Mouse (Mus musculus) limb, embryonic 11.5 days (tissue): Measurements from ENCODE around the gene 1600002K03Rik. TPM values are rescaled to one million over a fixed set of nuclear protein-coding genes. Genes with fewer than 3 reads are reported as not detected.
A peak's percentile ranks its signal among the peaks of the same experiment; 100 is the strongest.

Source experiments
- ATAC-seq: fragments of 200-750 bp; cut with Nextera tagmentation; 2 replicates; pipeline ENCODE4 v1.8.0; 2017; ENCODE audit warnings: low read depth; ENCODE audit not compliant: insufficient number of reproducible peaks, low FRiP score, low TSS enrichment
- DNase-seq: peaks from one replicate; pipeline ENCODE4 v3.0.0-alpha.2; 2015; ENCODE audit warnings: low spot score
- H3K27ac ChIP-seq: fragments of 300-500 bp; sonication (generic); replicated peaks from 2 replicates; pipeline ENCODE4 v1.5.1; 2014; ENCODE audit warnings: low read depth, mild to moderate bottlenecking, low read length
- H3K27me3 ChIP-seq: fragments of 300-500 bp; sonication (generic); 2 replicates; pipeline ENCODE4 v1.6.1; 2014; ENCODE audit warnings: mild to moderate bottlenecking, low read length, mixed read lengths; ENCODE audit not compliant: control insufficient read depth, insufficient read depth
- H3K36me3 ChIP-seq: fragments of 300-500 bp; sonication (generic); 2 replicates; pipeline ENCODE4 v1.6.1; 2014; ENCODE audit warnings: mild to moderate bottlenecking, low read length, moderate library complexity, mixed read lengths; ENCODE audit not compliant: control insufficient read depth, insufficient read depth
- H3K4me1 ChIP-seq: fragments of 300-500 bp; sonication (generic); 2 replicates; pipeline ENCODE4 v1.6.1; 2014; ENCODE audit warnings: low read length, mixed read lengths; ENCODE audit not compliant: control insufficient read depth, insufficient read depth
- H3K4me2 ChIP-seq: fragments of 300-500 bp; sonication (generic); 2 replicates; pipeline ENCODE4 v1.6.1; 2014; ENCODE audit warnings: low read depth, mild to moderate bottlenecking, moderate library complexity; ENCODE audit not compliant: severe bottlenecking
- H3K4me3 ChIP-seq: fragments of 300-500 bp; sonication (generic); 2 replicates; pipeline ENCODE4 v1.5.1; 2014; ENCODE audit warnings: low read depth, low read length
- H3K9ac ChIP-seq: fragments of 300-500 bp; sonication (generic); 2 replicates; pipeline ENCODE4 v1.6.1; 2014; ENCODE audit warnings: mild to moderate bottlenecking, low read length
- H3K9me3 ChIP-seq: fragments of 300-500 bp; sonication (generic); 2 replicates; pipeline ENCODE4 v1.6.1; 2016; ENCODE audit warnings: low read length; ENCODE audit not compliant: control insufficient read depth
- WGBS: fragments of 180-500 bp; shearing (Covaris S2); extraction: QIAGEN DNeasy Blood & Tissue Kit; methylation state at CpG from one replicate; pipeline ENCODE4 v1.1.7; 2014; 5-methylcytosine and 5-hydroxymethylcytosine counted together
- polyA plus RNA-seq: library from polyadenylated mRNA; unstranded; fragments of >200 nt; fragmentation: Nextera tagmentation; extraction: Ambion mirVana; gene quantifications from 2 replicates; pipeline ENCODE4 v1.2.1, GENCODE M21; 2014

1600002K03Rik gene
- polyA plus RNA-seq, 1 experiment from 2014 or later = 5.9 TPM

DNA sequence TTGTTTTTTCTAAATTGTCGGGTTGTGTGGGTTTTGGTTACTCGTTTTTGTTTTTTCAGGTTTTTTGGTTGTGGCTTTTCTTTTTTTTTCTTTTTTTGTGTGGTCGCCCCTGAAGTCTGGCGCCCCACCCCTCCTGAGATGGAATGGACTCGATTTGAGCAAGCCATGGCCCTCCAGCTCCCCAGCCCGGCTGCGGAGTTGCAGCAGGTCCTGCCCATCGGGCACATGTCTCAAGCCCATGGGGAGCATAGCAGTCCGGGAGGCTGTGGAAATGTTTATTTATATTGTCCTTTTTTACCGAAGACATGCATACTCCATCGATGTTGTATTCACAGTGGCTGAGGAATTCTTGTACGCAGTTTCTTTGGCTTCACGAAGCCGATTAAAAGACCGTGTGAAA is 1.5 kb upstream of the 1600002K03Rik start:
- H3K4me1 ChIP-seq = peaks cover 21% of the 10 kb centered on the region
- no peak overlapping the region for H3K27ac ChIP-seq
- H3K4me3 ChIP-seq = no peak overlapping the region
- H3K4me2 ChIP-seq = no peak overlapping the region
- no peak for ATAC-seq
- peaks cover 19% of the 10 kb centered on the region for H3K36me3 ChIP-seq
- H3K9ac ChIP-seq = no peak overlapping the region
- no peaks in the 10 kb centered on the region for H3K9me3 ChIP-seq
- no peaks in the 10 kb centered on the region for H3K27me3 ChIP-seq
- DNase-seq = no peak
- WGBS = 94% methylated on average over 15 of the region's 15 CpGs

- H3K4me2 ChIP-seq = peak overlapping the region; percentile 46; the same call in 1 of the 2 replicates
- H3K4me1 ChIP-seq = peaks cover 18% of the 10 kb centered on the region
- ATAC-seq (no peak), DNase-seq (no peak)
- 85% methylated on average over 45 of the region's 45 CpGs for WGBS
- H3K9ac ChIP-seq = no peak overlapping the region; the same call in 1 of the 2 replicates
- no peaks in the 10 kb centered on the region for H3K27me3 ChIP-seq
- peak overlapping the region; percentile 33 for H3K27ac ChIP-seq
- H3K36me3 ChIP-seq = peaks cover 19% of the 10 kb centered on the region
- peak overlapping the region; percentile 33 for H3K4me3 ChIP-seq
- H3K9me3 ChIP-seq = no peaks in the 10 kb centered on the region
These were observed 801 bp upstream of the 1600002K03Rik start for GRCm38 (mm10) chr10:80171760-80172526.

DNA sequence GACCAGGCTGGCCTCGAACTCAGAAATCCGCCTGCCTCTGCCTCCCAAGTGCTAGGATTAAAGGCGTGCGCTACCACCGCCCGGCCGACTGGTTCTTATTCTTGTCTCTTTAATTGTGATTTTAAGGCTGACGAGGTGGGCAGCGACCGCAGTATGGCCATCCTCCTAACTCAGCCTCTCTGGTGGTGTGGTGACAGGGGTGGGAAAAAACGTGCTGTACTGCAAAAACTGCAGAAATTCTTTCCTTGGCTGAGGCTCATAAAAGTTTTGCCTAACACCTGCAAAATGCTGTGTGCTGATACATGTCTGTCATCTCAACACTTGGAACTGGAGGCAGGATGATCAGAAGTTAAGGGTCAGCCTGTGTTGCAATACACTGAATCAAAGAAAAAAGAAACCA is 614 bp downstream of the 1600002K03Rik start:
- no peak overlapping the region for H3K27ac ChIP-seq
- H3K4me2 ChIP-seq = peak overlapping the region; percentile 46
- ATAC-seq (no peak), DNase-seq (no peak)
- peak overlapping the region; percentile 33 for H3K4me3 ChIP-seq
- peaks cover 18% of the 10 kb centered on the region for H3K4me1 ChIP-seq
- no peaks in the 10 kb centered on the region for H3K9me3 ChIP-seq
- H3K36me3 ChIP-seq = peaks cover 19% of the 10 kb centered on the region
- H3K9ac ChIP-seq = peak overlapping the region; percentile 47
- 14% methylated on average over 11 of the region's 11 CpGs for WGBS
- H3K27me3 ChIP-seq = no peaks in the 10 kb centered on the region

GRCm38 (mm10) chr10:80173955-80174640 is 1.4 kb downstream of the 1600002K03Rik start:
- Histone ChIP-seq H3K27ac (no peak overlapping the region), H3K4me2 (no peak overlapping the region), H3K4me1 (peaks cover 10% of the 10 kb centered on the region; the same call in 1 of the 2 replicates), H3K36me3 (peaks cover 19% of the 10 kb centered on the region), H3K9ac (no peak overlapping the region; the same call in 1 of the 2 replicates), H3K9me3 (no peaks in the 10 kb centered on the region), H3K27me3 (no peaks in the 10 kb centered on the region), H3K4me3 (no peak overlapping the region)
- WGBS = 88% methylated on average over 10 of the region's 10 CpGs
- ATAC-seq = no peak
- DNase-seq = no peak

- H3K4me3 ChIP-seq = no peak overlapping the region
- no peaks in the 10 kb centered on the region for H3K9me3 ChIP-seq
- no peak for ATAC-seq
- H3K27ac ChIP-seq = no peak overlapping the region
- H3K9ac ChIP-seq = no peak overlapping the region
- peak; percentile 68 for DNase-seq
- H3K4me1 ChIP-seq = peaks cover 7% of the 10 kb centered on the region; the same call in 1 of the 2 replicates
- WGBS = 63% methylated on average over 2 of the region's 2 CpGs
- H3K4me2 ChIP-seq = no peak overlapping the region
- H3K27me3 ChIP-seq = no peaks in the 10 kb centered on the region
- peaks cover 19% of the 10 kb centered on the region for H3K36me3 ChIP-seq
These were observed 2.0 kb downstream of the 1600002K03Rik start for GRCm38 (mm10) chr10:80174705-80175104.

GRCm38 (mm10) chr10:80175536-80176269 is 3.0 kb downstream of the 1600002K03Rik start:
- H3K4me3 ChIP-seq = no peak overlapping the region
- H3K27me3 ChIP-seq = no peaks in the 10 kb centered on the region
- WGBS = 24% methylated on average over 4 of the region's 4 CpGs
- ATAC-seq (0 out of 2 replicates have a peak, but pooled peaks have one; percentile 14), DNase-seq (peak; percentile 62)
- no peak overlapping the region for H3K27ac ChIP-seq
- H3K9me3 ChIP-seq = no peaks in the 10 kb centered on the region
- no peak overlapping the region for H3K4me2 ChIP-seq
- no peak overlapping the region; the same call in 1 of the 2 replicates for H3K9ac ChIP-seq
- H3K36me3 ChIP-seq = peaks cover 9% of the 10 kb centered on the region
- H3K4me1 ChIP-seq = peaks cover 9% of the 10 kb centered on the region; the same call in 1 of the 2 replicates

DNA sequence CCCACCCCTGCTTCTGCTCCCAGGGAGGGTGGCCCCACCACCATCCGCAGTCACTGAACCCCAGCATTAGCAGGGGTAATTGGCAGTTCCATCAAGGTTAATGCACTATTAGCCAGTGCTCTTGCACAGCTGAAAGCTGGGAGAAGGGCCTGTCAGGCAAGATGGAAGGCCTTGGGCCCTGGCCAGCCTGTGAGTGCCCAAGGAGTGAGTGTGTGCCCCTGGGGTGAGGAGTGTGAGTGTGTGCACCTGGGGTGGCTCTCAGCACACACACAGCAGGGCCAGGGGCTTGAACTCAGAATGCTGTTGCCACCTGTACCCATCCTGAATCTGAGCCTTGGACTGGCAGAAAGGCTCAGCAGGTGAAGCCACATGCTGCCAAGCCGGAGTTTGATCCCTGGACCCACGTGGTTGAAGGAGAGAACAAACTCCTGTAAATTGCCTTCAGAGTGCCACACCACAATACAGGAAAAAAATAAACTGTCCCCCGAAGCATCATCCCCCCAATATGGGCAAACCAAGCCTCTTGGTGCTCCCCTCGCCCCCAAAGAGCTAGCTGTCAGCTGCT is 3.6 kb downstream of the 1600002K03Rik start:
- H3K4me1 ChIP-seq = peaks cover 15% of the 10 kb centered on the region; the same call in 1 of the 2 replicates
- no peak overlapping the region for H3K27ac ChIP-seq
- DNase-seq (no peak), ATAC-seq (no peak)
- no peaks in the 10 kb centered on the region for H3K27me3 ChIP-seq
- no peak overlapping the region for H3K9ac ChIP-seq
- peaks cover 6% of the 10 kb centered on the region for H3K36me3 ChIP-seq
- H3K9me3 ChIP-seq = no peaks in the 10 kb centered on the region
- WGBS = 82% methylated on average over 5 of the region's 5 CpGs
- H3K4me3 ChIP-seq = no peak overlapping the region
- 0 out of 2 replicates have a peak overlapping the region, but pooled peaks have one; percentile 3 for H3K4me2 ChIP-seq
